In genomic region chr15:92597011-92597780, GRCm38 (mm10) we compare ENCODE assay signal across 8 mouse cellular contexts.
DNase-seq lines count a peak whose midpoint lies in the region; ATAC-seq and TF ChIP-seq lines count a peak whose summit lies in the region.
"Had no signal": no experiment of that assay in that cellular context is flagged by ENCODE, and none has a peak within 500 bp of the region (broad histone marks: within the 10 kb centered on the region; RNA-seq: fewer than 3 reads in every experiment).

No protein-coding gene starts in this region.

- intact Hi-C loops in gastrocnemius, postnatal 36 days (cut with DNase I), result no loop called here

- H3K4me2 ChIP-seq in hindbrain, postnatal 0 days (ENCODE audit: low read depth, low read length), result peak overlapping the region; percentile 68
- peak overlapping the region; percentile 46 for H3K4me2 ChIP-seq in liver, embryonic 16.5 days (ENCODE audit: low read depth, low read length)

- TF ChIP-seq CTCF in hindbrain, postnatal 0 days (IDR thresholded peaks at IDR 0.05; ENCODE audit: low read depth), result peak; percentile 33; the same call in 1 of the 2 replicates

- peaks cover 53% of the 10 kb centered on the region for H3K4me1 ChIP-seq in forebrain, embryonic 10.5 days
- no peaks in the 10 kb centered on the region for H3K4me1 ChIP-seq in hindbrain, postnatal 0 days (ENCODE audit: insufficient read depth, low read length)
- no peaks in the 10 kb centered on the region for H3K4me1 ChIP-seq in liver, embryonic 16.5 days (ENCODE audit: control insufficient read depth, low read depth, low read length)

- H3K36me3 ChIP-seq in forebrain, embryonic 10.5 days (replicated peaks), result no peaks in the 10 kb centered on the region
- H3K36me3 ChIP-seq in hindbrain, postnatal 0 days (ENCODE audit: insufficient read depth, low read length), result no peaks in the 10 kb centered on the region
- H3K36me3 ChIP-seq in liver, embryonic 16.5 days (ENCODE audit: control insufficient read depth, insufficient read depth), result no peaks in the 10 kb centered on the region

- peak; percentile 8 for DNase-seq in lung, postnatal 10 days
- DNase-seq in lung, postnatal 25 days (ENCODE audit: low spot score), result no peak
- peak; percentile 28 for DNase-seq in forebrain, embryonic 10.5 days (ENCODE audit: extremely low spot score, low spot score)
- DNase-seq in hindbrain, postnatal 0 days (ENCODE audit: low spot score), result peak; percentile 82
- no peak for DNase-seq in thymus, postnatal 4 days
- no peak for DNase-seq in gastrocnemius, postnatal 36 days

- H3K9ac ChIP-seq in hindbrain, postnatal 0 days (replicated peaks; ENCODE audit: low read length), result peak overlapping the region; percentile 28; the same call in 1 of the 2 replicates
- H3K9ac ChIP-seq in liver, embryonic 16.5 days (ENCODE audit: low read depth, low read length), result no peak overlapping the region

- peak overlapping the region; percentile 68; the same call in 1 of the 2 replicates for H3K27ac ChIP-seq in forebrain, embryonic 10.5 days
- peak overlapping the region; percentile 71 for H3K27ac ChIP-seq in hindbrain, postnatal 0 days
- no peak overlapping the region for H3K27ac ChIP-seq in liver, embryonic 16.5 days (ENCODE audit: low read length)
- H3K27ac ChIP-seq: macrophage had no signal

- H3K4me3 ChIP-seq in forebrain, embryonic 10.5 days, result peak overlapping the region; percentile 53
- H3K4me3 ChIP-seq in hindbrain, postnatal 0 days (ENCODE audit: low read length), result peak overlapping the region; percentile 41
- peak overlapping the region; percentile 10; the same call in 1 of the 2 replicates for H3K4me3 ChIP-seq in liver, embryonic 16.5 days (ENCODE audit: low read depth, low read length)

- peaks cover 44% of the 10 kb centered on the region for H3K27me3 ChIP-seq in forebrain, embryonic 10.5 days (ENCODE audit: poor library complexity, severe bottlenecking)
- no peaks in the 10 kb centered on the region for H3K27me3 ChIP-seq in hindbrain, postnatal 0 days (ENCODE audit: insufficient read depth, low read length)
- peaks cover 2% of the 10 kb centered on the region; the same call in 1 of the 2 replicates for H3K27me3 ChIP-seq in liver, embryonic 16.5 days (ENCODE audit: control insufficient read depth, insufficient read depth, low read depth, low read length)

- no peaks in the 10 kb centered on the region for H3K9me3 ChIP-seq in forebrain, embryonic 10.5 days
- H3K9me3 ChIP-seq in hindbrain, postnatal 0 days (ENCODE audit: low read length), result no peaks in the 10 kb centered on the region
- H3K9me3 ChIP-seq in liver, embryonic 16.5 days (replicated peaks; ENCODE audit: control insufficient read depth, low read length), result no peaks in the 10 kb centered on the region

- ATAC-seq in hindbrain, postnatal 0 days, result peak; percentile 87
- ATAC-seq in liver, embryonic 16.5 days (ENCODE audit: low read depth), result no peak

- under 1% methylated on average over 20 of the region's 20 CpGs for WGBS in forebrain, embryonic 10.5 days
- 1% methylated on average over 20 of the region's 20 CpGs for WGBS in hindbrain, postnatal 0 days
- WGBS in liver, embryonic 16.5 days (ENCODE audit: insufficient replicate concordance), result 2% methylated on average over 20 of the region's 20 CpGs

Comparison
In these comparisons a context has a peak if more than half of its experiments do, and no peak if none do; other contexts are left out.
1. DNase-seq: peak in lung, postnatal 10 days (single experiment), forebrain, embryonic 10.5 days (single experiment) and hindbrain, postnatal 0 days (single experiment); none in lung, postnatal 25 days (single experiment), thymus, postnatal 4 days (single experiment) and gastrocnemius, postnatal 36 days (0 of 2).
2. Peak in every context shown above with its lines, with median percentiles within 50 percentile points of each other: H3K4me3 ChIP-seq.